Mouse (Mus musculus) limb, embryonic 12.5 days (tissue): Measurements from ENCODE around the gene Gm49333. TPM values are rescaled to one million over a fixed set of nuclear protein-coding genes. Genes with fewer than 3 reads are reported as not detected.

Source experiments
- ATAC-seq: fragments of 200-750 bp; cut with Nextera tagmentation; 2 replicates; pipeline ENCODE4 v1.8.0; 2017; ENCODE audit warnings: low read depth, moderate TSS enrichment; ENCODE audit not compliant: insufficient number of reproducible peaks, insufficient read depth, low FRiP score, low TSS enrichment
- H3K27ac ChIP-seq: fragments of 300-500 bp; sonication (generic); 2 replicates; pipeline ENCODE4 v1.5.1; 2016; ENCODE audit warnings: mild to moderate bottlenecking, moderate library complexity
- H3K27me3 ChIP-seq: fragments of 300-500 bp; sonication (generic); 2 replicates; pipeline ENCODE4 v1.6.1; 2016; ENCODE audit warnings: mild to moderate bottlenecking, moderate library complexity
- H3K36me3 ChIP-seq: fragments of 300-500 bp; sonication (generic); 2 replicates; pipeline ENCODE4 v1.6.1; 2016; ENCODE audit warnings: mild to moderate bottlenecking, moderate library complexity
- H3K4me1 ChIP-seq: fragments of 300-500 bp; sonication (generic); replicated peaks from 2 replicates; pipeline ENCODE4 v1.6.1; 2016
- H3K4me2 ChIP-seq: fragments of 300-500 bp; sonication (generic); 2 replicates; pipeline ENCODE4 v1.6.1; 2016; ENCODE audit warnings: mild to moderate bottlenecking, moderate library complexity
- H3K4me3 ChIP-seq: fragments of 300-500 bp; sonication (generic); replicated peaks from 2 replicates; pipeline ENCODE4 v1.5.1; 2016; ENCODE audit warnings: mild to moderate bottlenecking
- H3K9ac ChIP-seq: fragments of 300-500 bp; sonication (generic); replicated peaks from 2 replicates; pipeline ENCODE4 v1.6.1; 2016; ENCODE audit warnings: mild to moderate bottlenecking, moderate library complexity
- H3K9me3 ChIP-seq: fragments of 300-500 bp; sonication (generic); 2 replicates; pipeline ENCODE4 v1.6.1; 2016; ENCODE audit warnings: mild to moderate bottlenecking, moderate library complexity
- WGBS: fragments of 180-500 bp; shearing (Covaris S2); methylation state at CpG from one replicate; pipeline ENCODE4 v1.1.7; 2016; 5-methylcytosine and 5-hydroxymethylcytosine counted together
- microRNA counts: library from miRNA; unstranded; fragments of <30 nt; microRNA quantifications from one replicate; lab custom pipeline; 2017
- microRNA-seq: library from miRNA; unstranded; fragments of <30 nt; microRNA quantifications from one replicate; pipeline ENCODE4, GENCODE M21; 2017
- polyA plus RNA-seq: library from polyadenylated mRNA; unstranded; fragments of >200 nt; fragmentation: Nextera tagmentation; extraction: Ambion mirVana; gene quantifications from 2 replicates; pipeline ENCODE4 v1.2.1, GENCODE M21; 2016

Gene Gm49333
- polyA plus RNA-seq, 1 experiment from 2014 or later = not detected

DNA sequence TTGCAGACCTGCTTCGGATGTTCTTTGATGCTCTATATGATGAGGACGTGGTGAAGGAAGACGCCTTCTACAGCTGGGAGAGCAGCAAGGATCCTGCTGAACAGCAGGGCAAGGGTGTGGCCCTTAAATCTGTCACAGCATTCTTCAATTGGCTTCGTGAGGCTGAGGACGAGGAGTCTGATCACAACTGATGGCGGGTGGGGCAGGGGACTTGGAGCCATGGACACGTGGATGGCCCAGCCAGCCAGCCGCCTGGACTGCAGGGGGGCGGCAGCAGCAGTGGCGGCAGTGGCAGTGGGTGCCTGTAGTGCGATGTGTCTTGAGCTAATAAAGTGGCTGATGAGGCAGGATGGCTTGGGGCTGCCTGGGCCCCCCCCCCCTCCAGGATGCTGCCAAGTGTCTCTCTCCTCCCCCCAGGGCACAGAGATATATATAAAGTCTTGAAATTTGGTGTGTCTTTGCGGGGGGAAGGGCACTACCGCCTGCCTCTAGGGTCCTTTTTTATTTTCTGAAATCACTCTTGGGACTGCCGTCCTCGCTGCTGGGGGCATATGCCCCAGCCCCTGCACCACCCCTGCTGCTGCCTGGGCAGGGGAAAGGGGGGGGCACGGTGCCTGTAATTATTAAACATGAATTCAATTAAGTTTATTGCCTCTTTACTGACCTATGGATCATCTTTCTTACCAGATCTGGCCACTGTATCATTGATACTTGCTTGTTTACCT, 81.0 kb downstream of the Gm49333 start:
- Histone ChIP-seq H3K9ac (no peak overlapping the region), H3K4me1 (peaks cover 32% of the 10 kb centered on the region), H3K4me2 (peak overlapping the region; percentile 77), H3K36me3 (peaks cover 51% of the 10 kb centered on the region), H3K4me3 (no peak overlapping the region), H3K27ac (peak overlapping the region; percentile 14; the same call in 1 of the 2 replicates), H3K9me3 (no peaks in the 10 kb centered on the region), H3K27me3 (peaks cover 16% of the 10 kb centered on the region; the same call in 1 of the 2 replicates)
- no peak for ATAC-seq
- WGBS = 34% methylated on average over 16 of the region's 16 CpGs

DNA sequence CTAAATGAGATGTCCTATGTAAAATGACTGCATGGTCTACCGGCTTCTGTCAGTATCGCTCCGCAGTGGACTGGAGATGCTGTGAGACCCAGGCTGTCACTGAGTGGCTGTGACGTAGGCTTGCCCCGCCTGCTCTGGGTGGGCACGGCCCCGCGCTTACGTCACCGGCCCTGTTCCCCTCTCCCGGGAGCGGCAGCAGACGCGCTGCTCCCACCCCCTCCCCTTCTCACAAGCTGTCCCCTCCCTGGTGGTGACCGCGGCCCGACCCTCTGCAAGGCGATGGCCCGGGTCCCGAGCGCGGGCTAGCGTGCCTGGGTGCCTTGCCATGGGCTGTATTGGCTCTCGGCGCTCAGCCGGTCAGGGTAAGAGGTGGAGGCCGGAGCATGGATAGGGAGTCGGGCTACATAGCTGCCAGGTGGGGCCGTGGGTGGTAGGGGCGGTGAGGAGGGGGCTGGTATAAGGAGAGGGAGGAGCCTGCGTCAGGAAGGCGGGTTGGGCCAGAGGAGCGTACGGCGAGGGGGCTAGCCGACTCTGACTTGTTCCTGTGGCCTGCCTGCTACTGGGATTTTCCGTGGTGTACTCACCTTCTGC, 81.8 kb downstream of the Gm49333 start, which contains the start of gene Fam131a:
Fam131a (plus strand) TSS at position 131 of the 591 bp plus-strand sequence.
- peak within 1 kb of the TSS; percentile 60 for H3K4me3 ChIP-seq
- H3K4me2 ChIP-seq = peak within 1 kb of the TSS; percentile 77
- H3K36me3 ChIP-seq = peaks cover 43% of the 10 kb centered on the region
- 1% methylated on average over 34 of the region's 37 CpGs for WGBS
- peaks cover 16% of the 10 kb centered on the region; the same call in 1 of the 2 replicates for H3K27me3 ChIP-seq
- peak; percentile 91 for ATAC-seq
- H3K4me1 ChIP-seq = peaks cover 32% of the 10 kb centered on the region
- H3K9me3 ChIP-seq = no peaks in the 10 kb centered on the region
- H3K9ac ChIP-seq = peak within 1 kb of the TSS; percentile 65
- peak within 1 kb of the TSS; percentile 84 for H3K27ac ChIP-seq

DNA sequence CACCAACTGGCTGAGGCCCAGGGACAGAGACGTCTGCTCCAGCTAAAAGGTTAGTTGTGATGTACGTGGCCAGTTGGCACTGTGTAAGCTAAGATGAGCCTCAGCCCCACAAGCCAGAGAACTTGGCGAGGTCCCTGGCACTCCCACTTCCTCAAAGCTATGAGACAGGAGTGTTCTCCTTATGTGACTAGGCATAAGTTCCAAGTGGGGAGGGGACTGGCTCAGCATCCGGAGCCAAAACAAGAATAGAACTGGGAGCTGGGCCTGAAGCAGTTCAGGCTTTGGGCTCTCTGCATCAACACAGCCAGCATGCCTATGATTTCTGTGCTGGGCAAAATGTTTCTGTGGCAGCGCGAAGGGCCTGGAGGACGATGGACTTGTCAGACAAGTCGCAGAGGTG, 83.4 kb downstream of the Gm49333 start:
- ATAC-seq = no peak
- Histone ChIP-seq H3K9ac (no peak overlapping the region), H3K4me3 (no peak overlapping the region), H3K36me3 (peaks cover 31% of the 10 kb centered on the region), H3K4me2 (no peak overlapping the region), H3K27ac (no peak overlapping the region), H3K9me3 (no peaks in the 10 kb centered on the region), H3K4me1 (peaks cover 40% of the 10 kb centered on the region), H3K27me3 (peaks cover 16% of the 10 kb centered on the region; the same call in 1 of the 2 replicates)
- 86% methylated on average over 8 of the region's 8 CpGs for WGBS

MicroRNAs within 50 kb of the gene (microRNA counts, 519-probe panel; counts per million panel counts)
- 4,741 counts per million, percentile 41 among the panel's probes with 10 or more counts for microRNA mmu-miR-1224 (lab: Ali Mortazavi, UCI)

Small RNA genes within 50 kb of the gene (microRNA-seq; reads per million reads assigned to microRNA genes)
- 0.93 reads per million for gene Mir1224

Other genes starting within 250 kb of the Gm49333 start
- gene Abcc5, start 185.2 kb upstream of the Gm49333 start, polyA plus RNA-seq = 85.1 and 92.7 TPM in 2 replicates
- 140 and 144 TPM in 2 replicates for gene Eif2b5, start 112.8 kb upstream of the Gm49333 start, polyA plus RNA-seq
- 27.8 and 35.3 TPM in 2 replicates for gene Dvl3, start 94.6 kb upstream of the Gm49333 start, polyA plus RNA-seq
- 616 and 634 TPM in 2 replicates for gene Ap2m1, start 76.1 kb upstream of the Gm49333 start, polyA plus RNA-seq
- 68.9 and 69.8 TPM in 2 replicates for gene Abcf3, start 63.0 kb upstream of the Gm49333 start, polyA plus RNA-seq
- 0.93 and 1.2 TPM in 2 replicates for gene Vwa5b2, start 22.1 kb upstream of the Gm49333 start, polyA plus RNA-seq
- 32.7 and 36.6 TPM in 2 replicates for gene Eef1akmt4, start within 50 bp of the Gm49333 start, polyA plus RNA-seq
- 35.5 and 42.5 TPM in 2 replicates for gene Alg3, start 125 bp downstream of the Gm49333 start, polyA plus RNA-seq
- 1.1 and 1.2 TPM in 2 replicates for gene Camk2n2, start 9.7 kb downstream of the Gm49333 start, polyA plus RNA-seq
- 5.9 TPM in 2 replicates for gene Ece2, start 18.2 kb downstream of the Gm49333 start, polyA plus RNA-seq
- gene Psmd2, start 40.0 kb downstream of the Gm49333 start, polyA plus RNA-seq = 414 and 424 TPM in 2 replicates
- 204 and 218 TPM in 2 replicates for gene Eif4g1, start 56.7 kb downstream of the Gm49333 start, polyA plus RNA-seq
- 5.3 and 7.4 TPM in 2 replicates for gene Fam131a, start 81.6 kb downstream of the Gm49333 start, polyA plus RNA-seq
- 114 and 118 TPM in 2 replicates for gene Polr2h, start 106.1 kb downstream of the Gm49333 start, polyA plus RNA-seq
- gene Clcn2, start 106.1 kb downstream of the Gm49333 start, polyA plus RNA-seq = 31.1 and 31.9 TPM in 2 replicates
- 5.0 and 5.1 TPM in 2 replicates for gene Chrd, start 121.5 kb downstream of the Gm49333 start, polyA plus RNA-seq
- 0.48 and 0.56 TPM in 2 replicates for gene Thpo, start 122.9 kb downstream of the Gm49333 start, polyA plus RNA-seq